ENCODE assay signal across 8 mouse cellular contexts in the genomic region with DNA sequence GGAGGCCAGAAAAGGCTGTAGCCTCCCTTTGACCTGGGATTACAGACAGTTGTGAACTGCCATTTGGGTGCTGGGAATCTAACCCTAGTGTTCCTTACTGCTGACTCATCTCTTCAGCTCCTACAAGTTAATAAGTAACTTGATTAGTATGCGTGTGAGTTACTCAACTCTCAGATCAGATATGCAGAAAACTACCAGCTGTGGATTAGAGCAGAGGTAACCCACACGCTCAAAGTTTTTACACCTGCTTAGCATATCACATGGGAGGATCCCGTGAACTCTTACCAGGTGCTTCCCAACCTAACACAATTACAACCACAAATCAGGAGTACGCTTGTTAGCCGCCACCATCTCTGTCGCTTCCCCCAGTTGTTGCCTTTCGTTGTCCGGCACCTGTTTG. TPM values are rescaled to one million over a fixed set of nuclear protein-coding genes. Genes with fewer than 3 reads are reported as not detected.
DNase-seq lines count a peak whose midpoint lies in the region; ATAC-seq and TF ChIP-seq lines count a peak whose summit lies in the region.

No protein-coding gene starts in this region.

- H3K27me3 ChIP-seq in liver, adult 2 months (ENCODE audit: control insufficient read depth, insufficient read depth, low read length): no peaks in the 10 kb centered on the region
- no peaks in the 10 kb centered on the region for H3K27me3 ChIP-seq in hindbrain, embryonic 14.5 days (ENCODE audit: control insufficient read depth, insufficient read depth, low read length)
- H3K27me3 ChIP-seq in midbrain, embryonic 10.5 days (ENCODE audit: low read depth, poor library complexity, severe bottlenecking): no peaks in the 10 kb centered on the region

- DNase-seq in liver, adult 2 months (ENCODE audit: extremely low read depth, low read depth, low spot score): peak; percentile 92
- no peak for DNase-seq in liver
- DNase-seq in hindbrain, embryonic 14.5 days (ENCODE audit: low spot score): no peak
- no peak for DNase-seq in midbrain, embryonic 10.5 days (ENCODE audit: low spot score)
- DNase-seq in right cerebral cortex, adult 18-20 months: no peak
- DNase-seq in thymus, postnatal 10 days (ENCODE audit: low spot score in 2 of 2): no peak
- DNase-seq in ovary, postnatal 10 days (ENCODE audit: low spot score): no peak

- H3K4me1 ChIP-seq in liver, adult 2 months (ENCODE audit: control insufficient read depth, insufficient read depth, low read length): peaks cover 17% of the 10 kb centered on the region
- H3K4me1 ChIP-seq in brown adipose tissue, adult 24 weeks (ENCODE audit: control insufficient read depth, insufficient read depth, insufficient read length, low read length): peaks cover 10% of the 10 kb centered on the region
- H3K4me1 ChIP-seq in hindbrain, embryonic 14.5 days (replicated peaks; ENCODE audit: control insufficient read depth, insufficient read depth, low read length): peaks cover 32% of the 10 kb centered on the region
- H3K4me1 ChIP-seq in midbrain, embryonic 10.5 days: peaks cover 41% of the 10 kb centered on the region

- peak overlapping the region; percentile 85 for H3K27ac ChIP-seq in liver, adult 2 months (replicated peaks; ENCODE audit: insufficient read depth, low read depth, low read length)
- H3K27ac ChIP-seq in brown adipose tissue, adult 24 weeks (replicated peaks; ENCODE audit: low read depth, low read length): peak overlapping the region; percentile 60
- H3K27ac ChIP-seq in hindbrain, embryonic 14.5 days: no peak overlapping the region; the same call in 1 of the 2 replicates
- H3K27ac ChIP-seq in midbrain, embryonic 10.5 days (replicated peaks): peak overlapping the region; percentile 96

- peaks cover 28% of the 10 kb centered on the region for H3K79me2 ChIP-seq in liver, adult 2 months (ENCODE audit: control insufficient read depth, insufficient read depth, low read length)

- no peaks in the 10 kb centered on the region for H3K9me3 ChIP-seq in hindbrain, embryonic 14.5 days (ENCODE audit: control insufficient read depth, low read length)
- no peaks in the 10 kb centered on the region for H3K9me3 ChIP-seq in midbrain, embryonic 10.5 days (replicated peaks)

- 12% methylated on average over 8 of the region's 8 CpGs for WGBS in liver, adult 2 months
- WGBS in hindbrain, embryonic 14.5 days: 25% methylated on average over 8 of the region's 8 CpGs
- 34% methylated on average over 8 of the region's 8 CpGs for WGBS in midbrain, embryonic 10.5 days

- TF ChIP-seq POLR2A in liver, adult 2 months (IDR thresholded peaks at IDR 0.05; ENCODE audit: extremely low read depth, insufficient read depth, low read length): no peak

- H3K36me3 ChIP-seq in liver, adult 2 months (ENCODE audit: control insufficient read depth, insufficient read depth, low read length): peaks cover 2% of the 10 kb centered on the region; the same call in 1 of the 2 replicates
- peaks cover 9% of the 10 kb centered on the region; the same call in 1 of the 2 replicates for H3K36me3 ChIP-seq in hindbrain, embryonic 14.5 days (replicated peaks; ENCODE audit: control insufficient read depth, insufficient read depth)
- H3K36me3 ChIP-seq in midbrain, embryonic 10.5 days: peaks cover 23% of the 10 kb centered on the region

- H3K4me3 ChIP-seq in liver, adult 2 months (ENCODE audit: insufficient read depth, low read depth, low read length): peak overlapping the region; percentile 100
- H3K4me3 ChIP-seq in brown adipose tissue, adult 24 weeks (ENCODE audit: insufficient read depth, low read depth, low read length): peak overlapping the region; percentile 96
- H3K4me3 ChIP-seq in hindbrain, embryonic 14.5 days (replicated peaks; ENCODE audit: low read length): peak overlapping the region; percentile 91
- H3K4me3 ChIP-seq in midbrain, embryonic 10.5 days: peak overlapping the region; percentile 99

- H3K4me2 ChIP-seq in hindbrain, embryonic 14.5 days (replicated peaks): peak overlapping the region; percentile 82

- peak; percentile 9; the same call in 1 of the 2 replicates for ATAC-seq in hindbrain, embryonic 14.5 days (ENCODE audit: low FRiP score)

- TF ChIP-seq CTCF in liver, adult 2 months (IDR thresholded peaks at IDR 0.05; ENCODE audit: low read depth, low read length): no peak

- peak overlapping the region; percentile 39 for H3K9ac ChIP-seq in liver, adult 2 months (ENCODE audit: low read depth, low read length)
- H3K9ac ChIP-seq in hindbrain, embryonic 14.5 days: peak overlapping the region; percentile 95

RNA-seq across cellular contexts. Expression of gene Naa30, which starts 0.7 kb away (rescaled TPM):
- 15.9 and 16.1 TPM in 2 replicates for total RNA-seq in liver, adult 2 months (2014; rRNA removed)
- polyA plus RNA-seq in liver, adult 2 months (2012; rRNA removed): 6.7 and 6.8 TPM in 2 replicates
- polyA plus RNA-seq in brown adipose tissue, adult 24 weeks (2012; ENCODE audit: insufficient read depth, insufficient read length, missing spikeins): 19.9 and 21.1 TPM in 2 replicates
- polyA plus RNA-seq in hindbrain, embryonic 14.5 days (2014; fragmentation: Nextera tagmentation; extraction: Ambion mirVana): 20.3 and 23.8 TPM in 2 replicates
- polyA plus RNA-seq in midbrain, embryonic 10.5 days (2016; fragmentation: Nextera tagmentation; extraction: Ambion mirVana): 10.4 and 11.1 TPM in 2 replicates
